Mouse (Mus musculus) liver, adult 2 months (tissue): ENCODE measurements at regions not wholly inside any gene's neighbourhood (a gene's known extent, or its start where the extent isn't known, plus 50 kb on each side); places are given as distances from the start of the nearest gene placed in this dataset.

Experiments
- DNase-seq: peaks from one replicate; pipeline ENCODE4 v3.0.0-alpha.2; 2011; ENCODE audit warnings: low read depth, low spot score; ENCODE audit errors: extremely low read depth
- H3K27ac ChIP-seq: fragments of 200-500 bp; replicated peaks from 2 replicates; pipeline ENCODE4 v1.5.1; 2012; ENCODE audit warnings: low read depth, mild to moderate bottlenecking, control low read depth, inconsistent platforms, low read length; ENCODE audit not compliant: insufficient read depth
- H3K27me3 ChIP-seq: fragments of 200-500 bp; 2 replicates; pipeline ENCODE4 v1.6.1; 2012; ENCODE audit warnings: mild to moderate bottlenecking, moderate library complexity, low read length, inconsistent platforms; ENCODE audit not compliant: control insufficient read depth, insufficient read depth
- H3K36me3 ChIP-seq: fragments of 200-500 bp; 2 replicates; pipeline ENCODE4 v1.6.1; 2012; ENCODE audit warnings: low read length, inconsistent platforms; ENCODE audit not compliant: control insufficient read depth, insufficient read depth
- H3K4me1 ChIP-seq: fragments of 200-500 bp; 2 replicates; pipeline ENCODE4 v1.6.1; 2011; ENCODE audit warnings: low read length; ENCODE audit not compliant: control insufficient read depth, insufficient read depth
- H3K4me3 ChIP-seq: fragments of 200-500 bp; 2 replicates; pipeline ENCODE4 v1.5.1; 2011; ENCODE audit warnings: low read depth, mild to moderate bottlenecking, control low read depth, low read length, moderate library complexity; ENCODE audit not compliant: insufficient read depth
- H3K79me2 ChIP-seq: fragments of 200-500 bp; 2 replicates; pipeline ENCODE4 v1.6.1; 2012; ENCODE audit warnings: inconsistent platforms, mild to moderate bottlenecking, low read length, moderate library complexity; ENCODE audit not compliant: control insufficient read depth, insufficient read depth
- H3K9ac ChIP-seq: fragments of 200-500 bp; 2 replicates; pipeline ENCODE4 v1.6.1; 2012; ENCODE audit warnings: low read depth, mild to moderate bottlenecking, control low read depth, inconsistent platforms, low read length
- CTCF ChIP-seq: fragments of 200-500 bp; IDR thresholded peaks from 2 replicates; pipeline ENCODE4 v1.5.1; 2011; ENCODE audit warnings: low read depth, low read length, control low read depth
- POLR2A ChIP-seq: fragments of 200-500 bp; IDR thresholded peaks from 2 replicates; pipeline ENCODE4 v1.6.1; 2011; ENCODE audit warnings: low read length, control low read depth; ENCODE audit not compliant: insufficient read depth; ENCODE audit errors: extremely low read depth
- WGBS: fragments of 180-500 bp; shearing (Covaris S2); methylation state at CpG from one replicate; pipeline ENCODE4 v1.1.7; 2018; 5-methylcytosine and 5-hydroxymethylcytosine counted together

GRCm38 (mm10) chrX:109686502-109687130 is 490.1 kb downstream of the Gm6377 start:
- Histone ChIP-seq H3K9ac (no peak overlapping the region), H3K36me3 (no peaks in the 10 kb centered on the region), H3K79me2 (no peaks in the 10 kb centered on the region), H3K27me3 (no peaks in the 10 kb centered on the region), H3K4me1 (peaks cover 5% of the 10 kb centered on the region; the same call in 1 of the 2 replicates), H3K4me3 (no peak overlapping the region), H3K27ac (no peak overlapping the region)
- TF ChIP-seq CTCF (no peak), POLR2A (no peak)
- DNase-seq: peak; percentile 2
- WGBS: 94% methylated on average over 4 of the region's 4 CpGs

- peak; percentile 3 for DNase-seq
- TF ChIP-seq CTCF (no peak), POLR2A (no peak)
- WGBS: 50% methylated on average over 4 of the region's 4 CpGs
- H3K79me2 ChIP-seq: no peaks in the 10 kb centered on the region
- no peaks in the 10 kb centered on the region for H3K36me3 ChIP-seq
- no peaks in the 10 kb centered on the region for H3K27me3 ChIP-seq
- no peak overlapping the region for H3K9ac ChIP-seq
- H3K27ac ChIP-seq: no peak overlapping the region
- H3K4me3 ChIP-seq: no peak overlapping the region
- H3K4me1 ChIP-seq: no peaks in the 10 kb centered on the region
Measured at GRCm38 (mm10) chrX:109734961-109735537, 538.5 kb downstream of the Gm6377 start.

- no peaks in the 10 kb centered on the region for H3K4me1 ChIP-seq
- H3K36me3 ChIP-seq: no peaks in the 10 kb centered on the region
- no peak overlapping the region for H3K4me3 ChIP-seq
- H3K27me3 ChIP-seq: no peaks in the 10 kb centered on the region
- H3K79me2 ChIP-seq: no peaks in the 10 kb centered on the region
- no peak overlapping the region for H3K27ac ChIP-seq
- H3K9ac ChIP-seq: no peak overlapping the region
- TF ChIP-seq CTCF: no peak
- TF ChIP-seq POLR2A: no peak
- no peak for DNase-seq
Measured at GRCm38 (mm10) chrX:109735967-109736366, 539.4 kb downstream of the Gm6377 start.
